Mouse (Mus musculus) retina, embryonic 14.5 days (tissue): ENCODE measurements at regions not wholly inside any gene's neighbourhood (a gene's known extent, or its start where the extent isn't known, plus 50 kb on each side); places are given as distances from the start of the nearest gene placed in this dataset.
A peak's percentile ranks its signal among the peaks of the same experiment; 100 is the strongest.

Source experiments
- DNase-seq: peaks from one replicate; pipeline ENCODE4 v3.0.0-alpha.2; 2015; ENCODE audit warnings: low spot score

- DNase-seq = no peak
Measured at GRCm38 (mm10) chr10:17076186-17076585, 646.8 kb upstream of the Cited2 start.

GRCm38 (mm10) chr10:17077580-17077979, 645.4 kb upstream of the Cited2 start:
- DNase-seq = no peak

DNA sequence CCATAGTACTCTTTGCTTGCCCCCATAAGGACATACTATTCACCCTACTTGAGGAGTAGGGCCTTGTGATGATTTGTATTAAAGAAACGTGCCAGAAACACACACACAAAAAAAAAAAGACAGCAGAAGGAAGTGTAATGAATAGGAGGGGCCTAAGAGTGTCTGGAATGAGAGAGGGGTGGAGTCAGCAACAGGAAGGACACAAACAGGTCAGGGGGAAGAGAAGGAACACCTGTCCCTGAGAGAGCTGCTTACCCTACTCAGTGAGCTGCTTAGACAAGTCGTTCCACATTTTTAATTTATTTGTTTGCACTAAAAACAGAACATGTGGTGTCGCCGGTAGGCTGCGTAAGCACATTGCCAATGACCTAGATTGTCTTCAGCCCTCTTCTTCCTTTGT, 642.2 kb upstream of the Cited2 start:
- DNase-seq = no peak

GRCm38 (mm10) chr10:17082926-17083325, 640.1 kb upstream of the Cited2 start:
- no peak for DNase-seq

DNA sequence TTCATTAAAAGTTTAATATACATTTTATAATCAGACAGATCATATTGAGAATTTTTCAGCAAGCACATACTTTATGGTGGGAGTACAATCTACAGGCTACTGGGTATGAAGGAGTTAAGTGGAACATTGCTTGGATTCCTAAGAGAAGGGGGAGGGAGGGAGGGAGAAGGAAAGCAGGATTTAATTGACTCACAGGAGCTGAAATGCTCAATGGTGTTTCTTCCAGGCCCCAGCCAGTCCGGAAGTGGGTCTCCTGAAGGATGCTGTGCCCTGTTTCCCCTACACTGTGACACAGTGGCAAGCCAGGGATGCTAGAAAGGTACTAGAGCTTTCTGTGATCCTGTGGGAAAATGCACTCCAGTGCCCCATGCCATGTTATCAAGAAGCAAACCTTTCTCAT, 621.0 kb upstream of the Cited2 start:
- peak; percentile 58 for DNase-seq

DNA sequence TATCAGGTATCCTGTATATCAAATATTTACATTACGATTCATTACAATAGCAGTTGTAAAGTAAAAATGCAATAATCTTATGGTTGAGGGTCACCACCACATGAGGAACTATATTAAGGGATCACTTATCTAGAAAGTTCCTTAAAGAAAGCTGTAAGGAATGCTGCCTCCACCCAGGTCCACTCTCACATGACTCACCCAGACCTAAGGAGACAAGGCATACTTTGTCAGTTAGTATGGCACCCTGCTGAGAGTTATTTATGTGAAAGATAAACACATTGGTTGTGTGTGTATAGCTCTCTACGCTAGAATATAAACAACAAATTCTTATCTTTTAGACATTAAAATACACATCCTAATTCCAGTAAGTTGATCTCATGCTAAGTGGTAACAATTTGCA, 619.6 kb upstream of the Cited2 start:
- no peak for DNase-seq

DNA sequence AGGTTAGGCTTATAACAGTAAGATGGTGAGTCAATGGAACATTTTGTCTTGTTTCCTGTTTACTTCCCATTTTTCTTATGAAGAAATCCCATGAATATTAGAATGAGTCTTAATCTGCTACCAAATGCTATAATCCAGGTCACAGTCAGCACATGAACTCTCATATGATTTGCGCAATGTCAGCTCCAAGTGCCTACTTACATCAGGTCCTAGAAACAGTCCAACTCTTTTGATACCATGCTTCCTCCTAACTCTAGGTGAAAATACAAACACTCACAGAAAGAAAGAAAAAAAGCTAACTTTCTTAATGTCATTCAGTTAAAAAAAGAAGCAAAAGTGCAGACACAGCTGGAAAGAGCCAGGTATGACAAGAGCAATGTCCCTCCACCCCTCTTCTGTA, 616.2 kb upstream of the Cited2 start:
- DNase-seq = no peak

GRCm38 (mm10) chr10:17111071-17111470, 611.9 kb upstream of the Cited2 start:
- no peak for DNase-seq

DNA sequence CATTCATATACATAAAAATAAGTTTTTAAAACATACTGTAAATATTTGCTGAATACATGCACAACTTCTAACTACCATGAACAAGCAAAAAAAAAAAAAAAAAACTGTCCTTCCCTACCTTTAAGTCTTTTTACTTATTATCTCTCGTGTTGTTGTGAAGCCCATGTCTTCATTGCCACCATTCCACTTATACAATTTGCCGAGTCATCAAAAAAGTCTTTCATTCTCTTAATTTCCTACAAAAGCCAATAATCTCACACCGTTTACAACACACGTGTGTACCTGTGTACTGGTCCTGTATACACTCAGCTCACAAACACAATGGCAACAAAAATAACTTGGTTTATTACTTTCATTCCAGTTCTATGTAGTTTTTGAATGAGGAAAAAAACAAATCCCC, 608.2 kb upstream of the Cited2 start:
- no peak for DNase-seq

DNA sequence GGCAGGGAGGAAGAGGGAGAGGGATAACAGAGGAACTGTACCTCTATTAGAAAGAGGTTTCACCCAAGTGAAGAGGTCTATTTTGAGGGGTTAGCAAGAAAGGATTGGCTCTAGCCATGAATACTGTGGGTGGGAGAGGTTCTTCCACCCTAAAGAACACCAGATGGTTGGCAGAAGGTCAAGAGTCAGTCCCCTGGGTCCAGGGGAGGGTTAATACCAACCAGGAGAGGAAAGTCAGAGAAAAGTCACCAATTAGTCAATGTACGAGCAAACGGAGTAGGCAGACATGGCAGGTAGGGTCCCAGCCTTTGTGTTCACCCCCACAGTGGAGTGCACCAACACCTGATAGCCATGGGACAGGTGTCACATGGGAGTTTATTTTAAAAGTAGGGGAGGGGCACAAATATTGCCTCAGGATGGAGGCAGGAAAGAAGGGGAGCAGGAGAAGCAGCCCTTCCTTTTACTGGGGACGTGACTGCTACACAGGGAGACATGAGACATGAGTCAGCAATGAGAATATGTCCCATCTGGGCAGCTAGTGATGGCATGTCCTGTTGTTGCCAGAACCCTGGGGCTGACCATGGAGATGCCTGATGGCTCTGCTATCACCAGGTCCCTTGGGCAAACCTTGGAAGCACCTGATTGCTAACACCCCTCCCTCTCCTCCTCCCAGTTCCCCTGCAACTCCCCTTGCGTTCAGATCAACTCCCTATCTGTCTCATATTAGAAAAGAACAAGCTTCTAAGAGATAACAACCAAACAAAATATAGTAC, 593.4 kb upstream of the Cited2 start:
- no peak for DNase-seq

- DNase-seq = no peak
Measured at GRCm38 (mm10) chr10:17130661-17131060, 592.4 kb upstream of the Cited2 start.

DNA sequence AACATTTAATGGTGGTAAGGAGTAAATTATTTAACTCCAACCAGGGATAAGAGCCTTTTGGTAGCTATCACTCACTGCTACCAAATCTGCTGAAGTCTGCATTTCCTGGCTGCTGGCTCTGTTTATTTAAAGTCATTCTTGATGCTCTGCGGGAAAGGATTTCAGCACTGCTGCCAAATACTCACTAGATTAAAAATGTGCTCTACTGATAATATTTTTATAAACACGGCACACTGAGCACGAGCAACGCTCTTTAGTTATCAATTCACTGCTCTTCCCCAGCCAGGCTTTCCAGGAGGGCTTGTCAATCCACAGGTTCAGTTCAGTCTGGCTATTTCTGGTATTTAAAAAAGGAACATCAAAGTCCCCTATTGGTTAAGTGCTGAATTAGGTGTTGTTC, 591.3 kb upstream of the Cited2 start:
- no peak for DNase-seq

- no peak for DNase-seq
Measured at GRCm38 (mm10) chr10:17175385-17175784, 547.6 kb upstream of the Cited2 start.

- no peak for DNase-seq
Measured at GRCm38 (mm10) chr10:17177054-17177453, 546.0 kb upstream of the Cited2 start.

DNA sequence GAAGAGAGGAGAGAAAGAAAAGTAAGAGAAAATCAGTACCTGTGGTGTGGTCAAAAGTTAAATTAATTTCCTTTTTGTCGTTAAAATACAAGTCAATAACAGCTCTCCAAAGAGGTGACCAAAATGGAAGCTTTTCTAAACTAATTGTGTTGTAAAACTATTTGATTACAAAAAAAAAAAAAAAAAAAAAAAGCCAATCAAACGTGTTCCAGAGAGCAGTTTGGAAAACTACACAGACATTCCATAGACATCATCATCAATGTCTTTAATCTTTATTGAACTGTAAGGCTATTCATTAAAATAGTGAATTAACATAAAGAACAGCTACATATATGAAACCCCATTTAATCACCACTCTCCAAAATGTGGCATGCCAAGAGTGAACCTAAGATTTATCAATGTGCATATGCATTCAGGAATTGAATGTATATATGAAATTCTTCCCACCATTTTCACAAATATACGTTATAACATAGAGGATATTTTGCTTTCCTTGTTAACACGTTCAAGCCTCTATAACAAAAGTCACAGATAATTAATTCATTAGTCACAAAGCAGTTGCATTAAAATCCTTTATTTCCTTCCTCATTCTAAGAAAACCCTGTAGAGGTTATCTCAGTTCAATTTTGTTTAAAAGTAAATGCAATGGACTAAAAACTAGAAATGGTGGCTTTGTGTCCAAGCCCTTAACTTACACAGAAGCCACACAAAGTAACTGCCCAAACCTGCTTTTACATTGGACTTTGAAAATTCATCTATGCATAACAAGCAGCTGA, 545.3 kb upstream of the Cited2 start:
- no peak for DNase-seq

DNA sequence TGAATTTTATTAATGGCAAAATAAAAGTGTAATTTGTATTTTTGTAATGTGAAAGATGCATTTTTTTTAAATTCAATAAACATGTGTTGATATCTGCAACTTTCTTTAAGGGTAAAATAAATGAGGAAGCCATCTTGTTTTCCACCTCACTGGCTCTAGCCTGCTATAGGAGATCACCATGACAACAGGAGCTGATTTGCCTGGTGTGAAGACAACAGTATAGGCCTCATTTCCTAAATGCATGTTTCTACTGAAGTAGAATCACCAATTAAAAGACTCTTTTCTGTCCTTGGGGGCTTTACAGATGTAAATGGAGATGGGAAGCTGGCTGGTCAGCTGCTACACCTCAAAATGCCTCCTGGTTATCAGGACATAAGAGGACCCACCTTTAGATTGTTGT, 544.4 kb upstream of the Cited2 start:
- peak; percentile 50 for DNase-seq

- no peak for DNase-seq
Measured at GRCm38 (mm10) chr10:17184418-17184817, 538.6 kb upstream of the Cited2 start.

DNA sequence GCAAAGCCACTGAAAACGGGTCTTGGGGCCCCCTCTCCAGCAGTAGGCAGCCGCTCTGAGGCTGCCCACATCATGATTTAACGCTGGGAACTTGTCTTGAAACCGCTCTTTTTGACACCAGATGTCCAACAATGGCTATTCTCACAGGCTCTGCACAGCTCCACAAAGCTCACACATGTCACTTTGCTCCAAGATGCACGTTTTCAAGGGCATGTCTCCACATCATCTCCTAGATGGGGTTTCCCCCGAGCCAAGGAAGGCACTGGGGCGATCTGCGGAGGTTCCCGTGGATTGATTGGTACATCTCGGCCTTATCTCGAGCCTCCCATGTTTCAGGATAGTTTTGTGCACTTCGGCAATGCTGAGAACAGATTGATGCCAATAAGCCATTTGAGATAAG, 526.8 kb upstream of the Cited2 start:
- DNase-seq = no peak

- no peak for DNase-seq
Measured at GRCm38 (mm10) chr10:17196636-17197035, 526.4 kb upstream of the Cited2 start.

DNA sequence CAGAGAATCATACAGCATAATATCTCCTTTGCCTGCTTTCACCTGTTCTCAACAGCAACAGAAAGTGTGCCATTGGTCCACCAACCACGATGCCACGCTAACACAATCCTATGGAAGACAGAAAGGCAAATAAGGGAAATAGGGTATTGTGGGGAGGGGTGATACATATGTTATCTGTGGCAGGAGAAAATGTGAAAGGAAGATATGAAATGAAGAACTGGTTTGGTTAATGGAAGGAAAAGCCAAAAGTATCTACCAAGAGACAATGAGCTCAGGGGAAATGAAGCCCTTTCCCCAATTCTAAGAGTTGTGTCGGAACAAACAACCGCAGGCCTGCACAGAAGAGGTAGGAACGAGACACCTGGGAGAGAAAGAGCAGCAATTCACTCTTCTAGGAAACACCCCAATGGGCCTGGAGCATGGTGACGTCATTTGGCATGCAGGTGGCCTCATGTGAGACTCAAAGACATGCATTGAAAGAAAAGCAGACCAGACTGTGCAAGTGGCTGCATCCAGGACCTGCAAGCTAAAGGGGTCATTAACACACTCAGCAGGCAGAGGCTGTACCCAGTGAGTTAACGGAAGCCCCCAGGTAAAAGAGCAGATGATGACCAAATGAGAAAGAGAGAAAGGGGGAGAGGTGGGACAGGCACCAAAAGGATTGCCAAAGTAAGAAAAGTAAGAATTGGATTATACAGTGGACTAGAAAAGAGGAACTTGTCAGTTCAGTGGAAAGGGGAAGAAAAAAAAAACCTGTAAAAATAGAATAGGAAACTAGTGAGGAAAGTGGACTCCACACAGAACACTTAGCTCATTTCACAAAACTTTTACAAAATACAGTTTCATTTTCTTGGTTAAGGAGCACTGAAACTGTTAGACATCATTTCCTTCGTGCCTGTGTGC, 522.2 kb upstream of the Cited2 start:
- no peak for DNase-seq

GRCm38 (mm10) chr10:17201427-17201745, 521.6 kb upstream of the Cited2 start:
- DNase-seq = no peak

DNA sequence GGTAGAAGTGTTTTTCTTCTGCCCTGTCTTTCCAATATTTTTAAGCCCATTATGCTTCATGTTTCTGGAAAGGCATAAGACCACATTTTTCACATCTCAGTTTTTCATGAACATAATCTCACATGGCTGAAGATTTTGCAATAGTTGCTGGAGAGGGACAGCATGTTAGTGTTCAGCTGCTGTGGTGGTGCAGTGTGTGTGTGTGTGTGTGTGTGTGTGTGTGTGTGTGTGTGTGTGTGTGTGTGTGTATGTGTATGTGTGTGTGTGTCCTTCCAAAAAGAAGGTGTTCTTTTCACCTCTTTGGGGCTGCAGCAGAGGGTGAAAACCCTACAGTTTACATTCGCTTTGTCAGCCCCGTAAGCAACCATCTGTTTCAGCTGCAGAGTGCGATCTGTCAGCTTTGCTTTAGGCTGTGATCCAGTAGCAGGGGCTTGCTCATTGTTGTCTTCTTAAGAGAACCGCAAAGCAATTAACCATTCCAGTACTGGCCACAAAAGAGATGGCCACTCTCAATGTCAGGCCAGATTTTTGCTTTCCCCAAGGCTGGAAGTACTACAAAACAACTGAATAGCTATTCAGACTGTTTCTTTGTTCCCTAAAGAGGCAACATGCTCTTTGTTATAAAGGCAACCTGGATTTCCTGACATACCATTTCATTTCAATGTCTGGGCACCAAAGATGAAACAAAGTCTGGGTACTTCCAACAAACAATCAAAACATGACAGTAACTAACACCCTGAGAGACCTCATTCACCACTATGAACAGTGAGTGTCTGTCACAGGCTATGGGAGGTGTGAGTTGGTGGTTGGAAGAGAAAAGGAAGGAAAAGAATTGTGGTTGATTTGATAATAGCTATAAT, 520.2 kb upstream of the Cited2 start:
- DNase-seq = peak; percentile 61
